Mouse (Mus musculus) ES-E14 (cell line): ENCODE data around the gene Baiap2l1.

Experiments used
- CHD2 ChIP-seq: IDR thresholded peaks from 2 replicates; pipeline ENCODE4 v1.6.1; 2014; ENCODE audit warnings: mild to moderate bottlenecking, low read depth, low read length, inconsistent platforms
- HCFC1 ChIP-seq: IDR thresholded peaks from 2 replicates; pipeline ENCODE4 v1.6.1; 2012; ENCODE audit warnings: low read length, inconsistent platforms, borderline replicate concordance; ENCODE audit not compliant: insufficient read depth
- MAFK ChIP-seq: IDR thresholded peaks from 2 replicates; pipeline ENCODE4 v1.6.1; 2014; ENCODE audit warnings: mild to moderate bottlenecking, low read depth, low read length, inconsistent platforms; ENCODE audit not compliant: insufficient read depth
- ZC3H11A ChIP-seq: IDR thresholded peaks from 2 replicates; pipeline ENCODE4 v1.6.1; 2012; ENCODE audit warnings: low read depth, mild to moderate bottlenecking, inconsistent platforms, low read length, borderline replicate concordance
- ZNF384 ChIP-seq: IDR thresholded peaks from 2 replicates; pipeline ENCODE4 v1.6.1; 2012; ENCODE audit warnings: low read depth, low read length, inconsistent platforms

DNA sequence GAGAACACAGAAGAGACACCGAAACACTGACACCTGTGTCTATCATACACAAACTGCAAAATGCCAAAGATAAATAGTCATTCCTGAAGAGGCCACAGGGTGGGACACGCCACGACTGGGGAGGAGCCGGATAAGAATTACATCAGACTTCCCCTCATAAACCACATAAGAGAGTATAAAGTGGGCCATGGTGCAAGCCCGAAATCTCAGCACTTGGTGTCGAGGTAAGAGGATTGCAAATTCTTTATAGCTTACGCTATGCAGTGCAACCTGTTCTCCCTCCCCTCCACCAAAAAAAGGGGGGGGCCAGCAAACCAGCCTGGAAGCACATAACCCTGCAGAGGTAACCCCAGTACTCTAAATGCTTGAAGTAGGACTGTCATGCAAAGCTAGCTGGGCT, 63.0 kb downstream of the Baiap2l1 start:
- TF ChIP-seq CHD2, result no peak
- no peak for TF ChIP-seq ZC3H11A
- no peak for TF ChIP-seq ZNF384
- TF ChIP-seq MAFK, result no peak
- no peak for TF ChIP-seq HCFC1
